Mouse (Mus musculus): Measurements from ENCODE around the gene Srd5a1. TPM values are rescaled to one million over a fixed set of nuclear protein-coding genes. Genes with fewer than 3 reads are reported as not detected.
"Not testable (repeated sequence)": the region's sequence is repeated elsewhere in the genome, so short reads cannot be mapped to it uniquely, and the experiment has no call there.

The Srd5a1 gene
- polyA plus RNA-seq, 1 experiment from 2014 or later = 28.0 TPM

- 66% methylated on average over 8 of the region's 8 CpGs for WGBS
- Histone ChIP-seq H3K9ac (ENCODE audit: low read length) (no peak overlapping the region), H3K4me3 (replicated peaks; ENCODE audit: low read length) (no peak overlapping the region), H3K27me3 (ENCODE audit: control insufficient read depth, insufficient read depth, low read length) (no peaks in the 10 kb centered on the region), H3K9me3 (replicated peaks; ENCODE audit: control insufficient read depth, low read length) (no peaks in the 10 kb centered on the region), H3K4me2 (ENCODE audit: low read depth, low read length) (no peak overlapping the region), H3K27ac (ENCODE audit: low read length) (no peak overlapping the region), H3K4me1 (ENCODE audit: control insufficient read depth, insufficient read depth, low read length) (peaks cover 10% of the 10 kb centered on the region), H3K36me3 (ENCODE audit: control insufficient read depth, insufficient read depth, low read length) (no peaks in the 10 kb centered on the region)
- no peak for ATAC-seq (ENCODE audit: insufficient read depth, low FRiP score)
These were observed 2.5 kb downstream of the Srd5a1 start for GRCm38 (mm10) chr13:69608734-69609133.

GRCm38 (mm10) chr13:69604670-69605069 is 6.6 kb downstream of the Srd5a1 start:
- Histone ChIP-seq H3K4me1 (ENCODE audit: control insufficient read depth, insufficient read depth, low read length) (no peaks in the 10 kb centered on the region), H3K4me3 (replicated peaks; ENCODE audit: low read length) (no peak overlapping the region), H3K27ac (ENCODE audit: low read length) (no peak overlapping the region), H3K27me3 (ENCODE audit: control insufficient read depth, insufficient read depth, low read length) (no peaks in the 10 kb centered on the region), H3K4me2 (ENCODE audit: low read depth, low read length) (no peak overlapping the region), H3K36me3 (ENCODE audit: control insufficient read depth, insufficient read depth, low read length) (no peaks in the 10 kb centered on the region), H3K9me3 (replicated peaks; ENCODE audit: control insufficient read depth, low read length) (no peaks in the 10 kb centered on the region), H3K9ac (ENCODE audit: low read length) (no peak overlapping the region)
- no peak for ATAC-seq (ENCODE audit: insufficient read depth, low FRiP score)
- 69% methylated on average over 1 of the region's 1 CpGs for WGBS

GRCm38 (mm10) chr13:69601321-69601720 is 9.9 kb downstream of the Srd5a1 start:
- Histone ChIP-seq H3K9ac (ENCODE audit: low read length) (no peak overlapping the region), H3K36me3 (ENCODE audit: control insufficient read depth, insufficient read depth, low read length) (no peaks in the 10 kb centered on the region), H3K4me2 (ENCODE audit: low read depth, low read length) (no peak overlapping the region), H3K4me1 (ENCODE audit: control insufficient read depth, insufficient read depth, low read length) (no peaks in the 10 kb centered on the region), H3K4me3 (replicated peaks; ENCODE audit: low read length) (no peak overlapping the region), H3K9me3 (replicated peaks; ENCODE audit: control insufficient read depth, low read length) (no peaks in the 10 kb centered on the region), H3K27me3 (ENCODE audit: control insufficient read depth, insufficient read depth, low read length) (no peaks in the 10 kb centered on the region), H3K27ac (ENCODE audit: low read length) (no peak overlapping the region)
- ATAC-seq (ENCODE audit: insufficient read depth, low FRiP score) = no peak
- 79% methylated on average over 5 of the region's 5 CpGs for WGBS

GRCm38 (mm10) chr13:69600863-69601262 is 10.4 kb downstream of the Srd5a1 start:
- 84% methylated on average over 5 of the region's 5 CpGs for WGBS
- H3K27me3 ChIP-seq (ENCODE audit: control insufficient read depth, insufficient read depth, low read length); ATAC-seq (ENCODE audit: insufficient read depth, low FRiP score): not testable (repeated sequence)

GRCm38 (mm10) chr13:69598867-69599266 is 12.4 kb downstream of the Srd5a1 start:
- no peak overlapping the region for H3K9ac ChIP-seq (ENCODE audit: low read length)
- no peaks in the 10 kb centered on the region for H3K36me3 ChIP-seq (ENCODE audit: control insufficient read depth, insufficient read depth, low read length)
- no peaks in the 10 kb centered on the region for H3K9me3 ChIP-seq (replicated peaks; ENCODE audit: control insufficient read depth, low read length)
- H3K27ac ChIP-seq (ENCODE audit: low read length) = no peak overlapping the region
- ATAC-seq (ENCODE audit: insufficient read depth, low FRiP score) = no peak
- no peak overlapping the region for H3K4me2 ChIP-seq (ENCODE audit: low read depth, low read length)
- 77% methylated on average over 10 of the region's 10 CpGs for WGBS
- H3K4me1 ChIP-seq (ENCODE audit: control insufficient read depth, insufficient read depth, low read length) = no peaks in the 10 kb centered on the region
- no peak overlapping the region for H3K4me3 ChIP-seq (replicated peaks; ENCODE audit: low read length)
- H3K27me3 ChIP-seq (ENCODE audit: control insufficient read depth, insufficient read depth, low read length) = no peaks in the 10 kb centered on the region

More at GRCm38 (mm10) chr13:69600863-69601262, 10.4 kb downstream of the Srd5a1 start:
- H3K27ac ChIP-seq (ENCODE audit: low read length); H3K4me1 ChIP-seq (ENCODE audit: control insufficient read depth, insufficient read depth, low read length); H3K9ac ChIP-seq (ENCODE audit: low read length); H3K36me3 ChIP-seq (ENCODE audit: control insufficient read depth, insufficient read depth, low read length); H3K4me3 ChIP-seq (replicated peaks; ENCODE audit: low read length); H3K4me2 ChIP-seq (ENCODE audit: low read depth, low read length); H3K9me3 ChIP-seq (replicated peaks; ENCODE audit: control insufficient read depth, low read length): not testable (repeated sequence)

GRCm38 (mm10) chr13:69596515-69596914 is 14.7 kb downstream of the Srd5a1 start:
- H3K9me3 ChIP-seq (replicated peaks; ENCODE audit: control insufficient read depth, low read length) = no peaks in the 10 kb centered on the region
- ATAC-seq (ENCODE audit: insufficient read depth, low FRiP score) = no peak
- H3K4me1 ChIP-seq (ENCODE audit: control insufficient read depth, insufficient read depth, low read length) = no peaks in the 10 kb centered on the region
- H3K36me3 ChIP-seq (ENCODE audit: control insufficient read depth, insufficient read depth, low read length) = no peaks in the 10 kb centered on the region
- H3K27me3 ChIP-seq (ENCODE audit: control insufficient read depth, insufficient read depth, low read length) = no peaks in the 10 kb centered on the region
- no peak overlapping the region for H3K27ac ChIP-seq (ENCODE audit: low read length)
- no peak overlapping the region for H3K4me2 ChIP-seq (ENCODE audit: low read depth, low read length)
- 89% methylated on average over 2 of the region's 2 CpGs for WGBS
- H3K9ac ChIP-seq (ENCODE audit: low read length) = no peak overlapping the region
- H3K4me3 ChIP-seq (replicated peaks; ENCODE audit: low read length) = no peak overlapping the region

GRCm38 (mm10) chr13:69595911-69596310 is 15.3 kb downstream of the Srd5a1 start:
- Histone ChIP-seq H3K9me3 (replicated peaks; ENCODE audit: control insufficient read depth, low read length) (no peaks in the 10 kb centered on the region), H3K27me3 (ENCODE audit: control insufficient read depth, insufficient read depth, low read length) (no peaks in the 10 kb centered on the region), H3K4me2 (ENCODE audit: low read depth, low read length) (no peak overlapping the region), H3K36me3 (ENCODE audit: control insufficient read depth, insufficient read depth, low read length) (no peaks in the 10 kb centered on the region), H3K9ac (ENCODE audit: low read length) (no peak overlapping the region), H3K4me1 (ENCODE audit: control insufficient read depth, insufficient read depth, low read length) (no peaks in the 10 kb centered on the region), H3K27ac (ENCODE audit: low read length) (no peak overlapping the region), H3K4me3 (replicated peaks; ENCODE audit: low read length) (no peak overlapping the region)
- no peak for ATAC-seq (ENCODE audit: insufficient read depth, low FRiP score)
- 88% methylated on average over 6 of the region's 6 CpGs for WGBS

GRCm38 (mm10) chr13:69594577-69595256 is 16.5 kb downstream of the Srd5a1 start:
- H3K9me3 ChIP-seq (replicated peaks; ENCODE audit: control insufficient read depth, low read length) = no peaks in the 10 kb centered on the region
- no peak overlapping the region for H3K9ac ChIP-seq (ENCODE audit: low read length)
- H3K27ac ChIP-seq (ENCODE audit: low read length) = no peak overlapping the region
- no peaks in the 10 kb centered on the region for H3K27me3 ChIP-seq (ENCODE audit: control insufficient read depth, insufficient read depth, low read length)
- 74% methylated on average over 7 of the region's 7 CpGs for WGBS
- ATAC-seq (ENCODE audit: insufficient read depth, low FRiP score) = no peak
- H3K36me3 ChIP-seq (ENCODE audit: control insufficient read depth, insufficient read depth, low read length) = no peaks in the 10 kb centered on the region
- H3K4me1 ChIP-seq (ENCODE audit: control insufficient read depth, insufficient read depth, low read length) = no peaks in the 10 kb centered on the region
- H3K4me2 ChIP-seq (ENCODE audit: low read depth, low read length) = no peak overlapping the region
- no peak overlapping the region for H3K4me3 ChIP-seq (replicated peaks; ENCODE audit: low read length)

GRCm38 (mm10) chr13:69593453-69593852 is 17.8 kb downstream of the Srd5a1 start:
- H3K9me3 ChIP-seq (replicated peaks; ENCODE audit: control insufficient read depth, low read length) = no peaks in the 10 kb centered on the region
- no peak overlapping the region for H3K9ac ChIP-seq (ENCODE audit: low read length)
- WGBS = 54% methylated on average over 8 of the region's 8 CpGs
- H3K27ac ChIP-seq (ENCODE audit: low read length) = 0 out of 2 replicates have a peak overlapping the region, but pooled peaks have one; percentile 8
- no peak for ATAC-seq (ENCODE audit: insufficient read depth, low FRiP score)
- no peaks in the 10 kb centered on the region for H3K4me1 ChIP-seq (ENCODE audit: control insufficient read depth, insufficient read depth, low read length)
- no peak overlapping the region for H3K4me2 ChIP-seq (ENCODE audit: low read depth, low read length)
- H3K4me3 ChIP-seq (replicated peaks; ENCODE audit: low read length) = no peak overlapping the region
- H3K27me3 ChIP-seq (ENCODE audit: control insufficient read depth, insufficient read depth, low read length) = no peaks in the 10 kb centered on the region
- no peaks in the 10 kb centered on the region for H3K36me3 ChIP-seq (ENCODE audit: control insufficient read depth, insufficient read depth, low read length)
